Mouse (Mus musculus): Measurements from ENCODE around the gene Amn1. TPM values are rescaled to one million over a fixed set of nuclear protein-coding genes. Genes with fewer than 3 reads are reported as not detected.

Amn1 gene
- total RNA-seq (2014; rRNA removed) (37.5 and 61.6 TPM in 2 replicates), polyA plus RNA-seq (2015; fragmentation: Nextera tagmentation; extraction: Ambion mirVana) (88.8 and 90.6 TPM in 2 replicates)

DNA sequence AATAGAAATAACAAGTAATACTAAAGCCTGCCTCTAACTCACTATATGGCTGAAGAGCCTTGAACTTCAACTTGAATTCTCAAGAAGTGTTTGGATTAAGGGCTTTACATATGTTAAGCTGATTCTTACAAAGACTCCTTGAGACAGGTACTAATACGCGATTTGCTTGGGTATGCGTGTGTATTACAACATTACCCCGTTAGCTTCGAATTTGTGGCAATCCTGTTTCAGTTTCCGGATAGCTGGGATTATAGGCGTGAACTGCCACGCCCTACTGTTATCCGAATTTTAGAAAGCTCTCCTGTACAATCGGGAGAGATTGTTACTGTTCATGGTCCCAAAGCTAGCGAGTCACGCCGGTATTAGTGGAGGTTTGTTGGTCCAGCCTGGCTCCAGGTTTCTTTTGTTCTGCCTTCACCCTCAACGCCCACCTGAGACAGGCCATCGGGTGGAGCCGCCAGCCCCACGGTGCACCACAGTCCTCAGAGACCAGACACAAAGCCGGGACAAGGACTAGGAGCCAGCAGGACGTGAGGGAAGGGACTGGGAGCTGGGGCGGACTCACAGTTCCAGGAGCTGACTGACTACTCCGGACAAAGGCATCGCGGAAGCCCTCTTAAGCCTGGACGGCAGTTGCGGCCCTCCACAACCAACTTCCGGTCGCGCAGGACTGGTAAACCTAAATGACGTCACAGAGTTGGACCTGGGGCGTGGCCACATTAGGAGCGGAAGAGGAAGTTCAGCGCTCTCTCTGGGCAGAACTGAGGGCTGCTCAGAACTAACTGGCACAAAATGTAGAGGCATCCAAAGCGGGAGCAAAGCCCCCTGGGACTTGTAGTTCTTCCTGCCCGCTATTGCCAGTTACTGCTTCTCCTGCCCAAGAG is at the start of gene Amn1:
Gene Amn1, minus strand, starts transcription at position 672 of the 884 bp plus-strand sequence.
- Histone ChIP-seq H3K27me3 (ENCODE audit: insufficient read depth, low read length) (no peaks in the 10 kb centered on the region), H3K4me3 (ENCODE audit: low read length) (peak within 1 kb of the TSS; percentile 80), H3K27ac (peak within 1 kb of the TSS; percentile 98), H3K9me3 (ENCODE audit: low read length) (no peaks in the 10 kb centered on the region), H3K9ac (replicated peaks; ENCODE audit: low read length) (peak within 1 kb of the TSS; percentile 92), H3K36me3 (ENCODE audit: insufficient read depth, low read length) (no peaks in the 10 kb centered on the region), H3K4me1 (ENCODE audit: insufficient read depth, low read length) (peaks cover 9% of the 10 kb centered on the region), H3K4me2 (ENCODE audit: low read depth, low read length) (peak within 1 kb of the TSS; percentile 76)
- peak; percentile 100 for ATAC-seq
- peak; percentile 99 for DNase-seq (ENCODE audit: low spot score)
- peak; percentile 35; the same call in 1 of the 2 replicates for TF ChIP-seq CTCF (IDR thresholded peaks at IDR 0.05; ENCODE audit: low read depth)
- WGBS, result under 1% methylated on average over 34 of the region's 34 CpGs

DNA sequence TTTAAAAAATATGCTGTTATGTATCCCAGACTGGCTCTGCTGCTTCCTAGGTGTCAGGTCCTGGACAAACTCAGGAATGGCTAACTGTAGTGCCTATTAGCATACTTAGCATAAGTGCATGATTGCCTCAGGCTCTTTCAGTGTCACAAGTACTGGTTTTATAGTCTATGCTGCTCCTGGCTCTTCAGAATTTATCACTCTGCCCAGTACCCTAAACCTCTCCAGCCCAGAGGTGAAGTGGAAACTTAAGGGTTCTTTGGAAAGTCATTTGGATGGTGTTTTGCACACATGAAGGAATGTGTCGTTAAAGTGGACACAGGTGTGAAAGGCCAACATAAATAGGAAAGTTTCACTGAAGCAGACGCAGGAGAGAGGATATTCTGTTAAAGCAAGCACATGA is 48.3 kb upstream of the Amn1 start:
- Histone ChIP-seq H3K4me2 (ENCODE audit: low read depth, low read length) (no peak overlapping the region), H3K27ac (no peak overlapping the region), H3K9me3 (ENCODE audit: low read length) (no peaks in the 10 kb centered on the region), H3K27me3 (ENCODE audit: insufficient read depth, low read length) (no peaks in the 10 kb centered on the region), H3K36me3 (ENCODE audit: insufficient read depth, low read length) (no peaks in the 10 kb centered on the region), H3K4me3 (ENCODE audit: low read length) (no peak overlapping the region), H3K9ac (replicated peaks; ENCODE audit: low read length) (no peak overlapping the region), H3K4me1 (ENCODE audit: insufficient read depth, low read length) (no peaks in the 10 kb centered on the region)
- 92% methylated on average over 2 of the region's 2 CpGs for WGBS
- ATAC-seq (no peak), DNase-seq (ENCODE audit: low spot score) (no peak)
- TF ChIP-seq CTCF (IDR thresholded peaks at IDR 0.05; ENCODE audit: low read depth), result no peak

DNA sequence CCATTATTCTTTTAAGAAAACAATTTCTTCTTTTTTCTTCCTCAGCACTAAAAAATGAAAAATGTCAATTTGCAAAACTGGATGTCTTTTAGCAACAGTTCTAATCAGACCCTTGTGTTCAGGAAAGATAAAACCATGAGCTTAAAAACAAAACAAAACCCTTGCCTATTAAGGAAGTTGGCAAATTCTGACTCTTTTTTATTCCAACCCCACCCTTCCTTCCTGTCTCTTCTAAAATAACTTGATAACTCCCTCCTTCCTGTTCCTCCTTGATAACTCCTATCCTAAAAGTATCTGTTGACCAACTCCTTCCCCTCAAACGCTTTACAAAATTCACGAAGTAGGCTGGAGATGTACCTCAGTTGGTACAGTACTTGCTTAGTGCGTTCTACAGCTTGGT is 45.4 kb upstream of the Amn1 start:
- Histone ChIP-seq H3K4me2 (ENCODE audit: low read depth, low read length) (no peak overlapping the region), H3K9ac (replicated peaks; ENCODE audit: low read length) (no peak overlapping the region), H3K36me3 (ENCODE audit: insufficient read depth, low read length) (no peaks in the 10 kb centered on the region), H3K9me3 (ENCODE audit: low read length) (no peaks in the 10 kb centered on the region), H3K27me3 (ENCODE audit: insufficient read depth, low read length) (no peaks in the 10 kb centered on the region), H3K4me3 (ENCODE audit: low read length) (no peak overlapping the region), H3K27ac (no peak overlapping the region), H3K4me1 (ENCODE audit: insufficient read depth, low read length) (no peaks in the 10 kb centered on the region)
- DNase-seq (ENCODE audit: low spot score) (no peak), ATAC-seq (no peak)
- TF ChIP-seq CTCF (IDR thresholded peaks at IDR 0.05; ENCODE audit: low read depth), result no peak
- whole genome bisulfite sequencing, result 87% methylated on average over 3 of the region's 3 CpGs

DNA sequence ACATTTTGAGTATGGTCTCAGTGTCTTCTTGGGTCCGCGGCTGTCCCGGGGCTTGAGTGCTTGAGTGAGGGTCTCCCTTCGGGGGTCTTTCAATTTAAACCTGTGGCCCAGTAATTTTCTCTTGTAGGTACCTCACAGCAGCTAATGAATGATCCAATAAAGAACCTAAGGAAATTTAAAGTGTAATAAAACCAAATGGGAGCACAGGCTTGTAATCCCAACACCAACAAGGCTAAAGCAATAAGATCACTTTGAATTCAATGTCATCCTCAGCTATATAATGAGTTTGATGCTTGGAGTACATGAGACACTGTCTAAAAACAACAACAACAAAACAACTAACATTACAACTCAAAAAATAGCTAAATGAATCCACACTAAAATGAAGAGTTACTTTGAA is 36.2 kb upstream of the Amn1 start:
- Histone ChIP-seq H3K27me3 (ENCODE audit: insufficient read depth, low read length) (no peaks in the 10 kb centered on the region), H3K4me1 (ENCODE audit: insufficient read depth, low read length) (no peaks in the 10 kb centered on the region), H3K9me3 (ENCODE audit: low read length) (no peaks in the 10 kb centered on the region), H3K9ac (replicated peaks; ENCODE audit: low read length) (no peak overlapping the region), H3K36me3 (ENCODE audit: insufficient read depth, low read length) (no peaks in the 10 kb centered on the region), H3K4me3 (ENCODE audit: low read length) (no peak overlapping the region), H3K4me2 (ENCODE audit: low read depth, low read length) (no peak overlapping the region), H3K27ac (no peak overlapping the region)
- DNase-seq (ENCODE audit: low spot score) (no peak), ATAC-seq (no peak)
- whole genome bisulfite sequencing, result 94% methylated on average over 4 of the region's 4 CpGs
- no peak for TF ChIP-seq CTCF (IDR thresholded peaks at IDR 0.05; ENCODE audit: low read depth)

DNA sequence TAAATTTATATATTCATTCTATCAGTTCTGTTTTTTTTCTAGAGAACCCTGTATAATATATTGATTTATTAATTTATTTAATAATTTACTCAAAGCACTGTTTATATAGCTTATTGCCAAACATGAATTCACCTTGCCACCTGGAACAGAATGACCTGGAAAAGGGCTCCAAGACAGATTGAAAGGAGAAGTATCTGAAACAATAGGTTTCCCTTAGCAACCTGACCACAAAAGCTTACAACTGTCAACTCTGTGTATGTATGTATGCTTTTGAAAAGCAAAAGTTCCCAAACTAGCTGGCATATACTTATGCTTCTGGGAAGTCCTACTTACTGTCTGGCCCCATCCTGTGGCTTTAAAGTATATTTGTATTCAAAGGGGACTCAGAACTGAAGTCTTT is 32.8 kb upstream of the Amn1 start:
- H3K4me1 ChIP-seq (ENCODE audit: insufficient read depth, low read length), result no peaks in the 10 kb centered on the region
- H3K27me3 ChIP-seq (ENCODE audit: insufficient read depth, low read length), result no peaks in the 10 kb centered on the region
- no peak for DNase-seq (ENCODE audit: low spot score)
- TF ChIP-seq CTCF (IDR thresholded peaks at IDR 0.05; ENCODE audit: low read depth), result no peak
- no peaks in the 10 kb centered on the region for H3K36me3 ChIP-seq (ENCODE audit: insufficient read depth, low read length)
- no peak overlapping the region for H3K4me3 ChIP-seq (ENCODE audit: low read length)
- H3K9me3 ChIP-seq (ENCODE audit: low read length), result no peaks in the 10 kb centered on the region
- no peak overlapping the region for H3K9ac ChIP-seq (replicated peaks; ENCODE audit: low read length)
- ATAC-seq, result no peak
- H3K27ac ChIP-seq, result no peak overlapping the region
- H3K4me2 ChIP-seq (ENCODE audit: low read depth, low read length), result no peak overlapping the region

DNA sequence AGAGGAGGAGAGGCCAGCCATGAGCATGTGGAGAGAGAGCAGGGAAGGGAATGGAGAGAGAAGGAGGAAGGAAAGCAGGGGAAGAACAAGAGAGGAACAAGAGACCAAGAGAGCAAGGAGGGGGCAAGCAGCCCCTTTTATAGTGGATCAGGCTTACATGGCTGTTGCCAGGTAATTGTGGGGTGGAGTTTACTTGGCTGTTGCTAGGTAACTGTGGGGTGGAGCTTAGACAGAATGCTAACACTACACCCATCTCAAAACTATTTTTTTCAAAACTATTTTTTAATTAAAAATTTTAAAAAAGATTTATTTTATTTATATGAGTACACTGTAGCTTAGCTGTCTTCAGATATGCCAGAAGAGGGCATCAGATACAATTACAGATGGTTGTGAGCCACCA is 10.1 kb upstream of the Amn1 start:
- H3K27ac ChIP-seq, result no peak overlapping the region
- no peak overlapping the region for H3K4me2 ChIP-seq (ENCODE audit: low read depth, low read length)
- no peak overlapping the region for H3K4me3 ChIP-seq (ENCODE audit: low read length)
- no peaks in the 10 kb centered on the region for H3K36me3 ChIP-seq (ENCODE audit: insufficient read depth, low read length)
- DNase-seq (ENCODE audit: low spot score) (no peak), ATAC-seq (no peak)
- H3K9ac ChIP-seq (replicated peaks; ENCODE audit: low read length), result no peak overlapping the region
- no peaks in the 10 kb centered on the region for H3K9me3 ChIP-seq (ENCODE audit: low read length)
- TF ChIP-seq CTCF (IDR thresholded peaks at IDR 0.05; ENCODE audit: low read depth), result no peak
- H3K27me3 ChIP-seq (ENCODE audit: insufficient read depth, low read length), result no peaks in the 10 kb centered on the region
- H3K4me1 ChIP-seq (ENCODE audit: insufficient read depth, low read length), result no peaks in the 10 kb centered on the region

DNA sequence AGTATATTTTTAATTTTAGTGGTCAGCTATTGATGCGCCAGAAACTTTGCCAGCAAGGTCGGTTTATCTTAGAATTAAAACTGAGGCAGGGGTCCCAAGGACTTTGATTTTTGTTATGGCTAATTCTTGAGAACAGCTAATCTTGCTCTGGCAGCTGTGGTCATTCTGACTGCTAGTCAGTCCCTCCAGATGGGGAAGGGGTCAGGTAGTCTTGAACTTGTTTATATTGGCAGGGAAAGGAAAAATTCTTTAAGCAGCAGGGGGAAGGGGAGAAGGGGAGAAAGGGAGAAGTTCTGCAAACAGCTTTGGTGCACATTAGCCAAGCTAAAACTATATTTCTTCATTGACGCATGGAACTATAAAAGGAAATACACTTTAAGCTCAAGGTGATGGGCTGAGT is 8.6 kb upstream of the Amn1 start:
- DNase-seq (ENCODE audit: low spot score) (no peak), ATAC-seq (no peak)
- no peak for TF ChIP-seq CTCF (IDR thresholded peaks at IDR 0.05; ENCODE audit: low read depth)
- H3K27me3 ChIP-seq (ENCODE audit: insufficient read depth, low read length), result no peaks in the 10 kb centered on the region
- H3K4me2 ChIP-seq (ENCODE audit: low read depth, low read length), result no peak overlapping the region
- H3K9ac ChIP-seq (replicated peaks; ENCODE audit: low read length), result no peak overlapping the region
- H3K4me3 ChIP-seq (ENCODE audit: low read length), result no peak overlapping the region
- H3K4me1 ChIP-seq (ENCODE audit: insufficient read depth, low read length), result no peaks in the 10 kb centered on the region
- H3K9me3 ChIP-seq (ENCODE audit: low read length), result no peaks in the 10 kb centered on the region
- no peaks in the 10 kb centered on the region for H3K36me3 ChIP-seq (ENCODE audit: insufficient read depth, low read length)
- no peak overlapping the region for H3K27ac ChIP-seq
- 81% methylated on average over 3 of the region's 3 CpGs for WGBS

Measured in hindbrain, postnatal 0 days (tissue).